In the genomic region with DNA sequence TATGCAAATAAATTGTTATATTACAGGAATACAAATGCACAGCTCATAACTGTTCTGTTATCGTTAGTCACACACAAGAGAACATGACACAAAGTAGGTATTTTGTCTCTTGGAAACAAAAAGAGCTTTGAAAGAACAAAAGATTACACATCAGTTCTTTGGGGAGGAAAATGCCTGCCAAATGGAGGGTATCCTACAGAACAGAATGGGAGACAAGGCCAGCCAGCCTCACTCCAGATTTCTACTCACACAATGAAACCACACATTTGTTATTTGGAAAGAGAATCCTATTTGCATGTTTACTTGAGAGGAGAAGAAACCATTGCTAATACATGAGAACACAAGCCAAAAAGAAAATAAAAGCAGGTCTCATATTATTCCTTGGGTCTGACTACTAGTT, we compare ENCODE assay signal across 26 mouse cellular contexts.
A peak's percentile ranks its signal among the peaks of the same experiment; 100 is the strongest.
DNase-seq lines count a peak whose midpoint lies in the region; ATAC-seq lines count a peak whose summit lies in the region.
"Had no signal": no experiment of that assay in that cellular context is flagged by ENCODE, and none has a peak within 500 bp of the region (broad histone marks: within the 10 kb centered on the region; RNA-seq: fewer than 3 reads in every experiment).

No protein-coding gene starts in this region.

- peaks cover 22% of the 10 kb centered on the region for H3K4me1 ChIP-seq in hindbrain, embryonic 13.5 days (replicated peaks)
- H3K4me1 ChIP-seq: forebrain, embryonic 13.5 days; limb, embryonic 13.5 days; lung, embryonic 15.5 days had no signal

- no peaks in the 10 kb centered on the region for H3K27me3 ChIP-seq in hindbrain, embryonic 13.5 days
- H3K27me3 ChIP-seq: limb, embryonic 13.5 days; lung, embryonic 15.5 days; neural tube, embryonic 12.5 days had no signal

- intact Hi-C loops in gastrocnemius, postnatal 14 days (cut with DNase I; ENCODE audit: low total_unique reads), result no loop called here

- DNase-seq in layer of hippocampus, adult 11-12 months (ENCODE audit: low spot score), result peak; percentile 37
- no peak for DNase-seq in layer of hippocampus, postnatal 25 days (ENCODE audit: extremely low spot score in 1 of 2, low spot score in 1 of 2)
- DNase-seq in testis, postnatal 14 days (ENCODE audit: low spot score), result peak; percentile 19
- no peak for DNase-seq in testis, postnatal 10 days (ENCODE audit: low spot score)
- no peak for DNase-seq in gastrocnemius, postnatal 14 days
- DNase-seq in T-cell, adult 2 months (ENCODE audit: low spot score), result no peak
- DNase-seq in gastrocnemius, postnatal 4 days (ENCODE audit: low spot score in 2 of 2), result no peak
- DNase-seq: adrenal gland, postnatal 36 days; cerebellum, adult 11 months; cerebellum, adult 9-10 months; cerebellum, postnatal 36 days; heart, adult 18-20 months; heart, postnatal 36 days; kidney, adult 11 months; kidney, postnatal 14 days had no signal

- no peak overlapping the region for H3K4me2 ChIP-seq in hindbrain, embryonic 13.5 days
- H3K4me2 ChIP-seq: forebrain, embryonic 13.5 days; heart, embryonic 11.5 days; limb, embryonic 13.5 days; liver, embryonic 11.5 days; lung, embryonic 15.5 days; neural tube, embryonic 12.5 days had no signal

- no peaks in the 10 kb centered on the region for H3K36me3 ChIP-seq in hindbrain, embryonic 13.5 days
- H3K36me3 ChIP-seq: limb, embryonic 13.5 days; lung, embryonic 15.5 days; midbrain, embryonic 10.5 days; neural tube, embryonic 12.5 days had no signal

- WGBS in hindbrain, embryonic 13.5 days, result 28% methylated on average over 1 of the region's 1 CpGs

- H3K4me3 ChIP-seq in hindbrain, embryonic 13.5 days, result no peak overlapping the region
- H3K4me3 ChIP-seq: forebrain, embryonic 13.5 days; left cerebral cortex, adult 2 months; limb, embryonic 13.5 days; lung, embryonic 15.5 days; midbrain, embryonic 10.5 days; myocyte; neural tube, embryonic 12.5 days had no signal

- H3K9me3 ChIP-seq in hindbrain, embryonic 13.5 days, result no peaks in the 10 kb centered on the region
- H3K9me3 ChIP-seq: forebrain, embryonic 13.5 days; limb, embryonic 13.5 days; lung, embryonic 15.5 days; midbrain, embryonic 10.5 days; neural tube, embryonic 12.5 days had no signal

- peak overlapping the region; percentile 52; the same call in 1 of the 2 replicates for H3K27ac ChIP-seq in hindbrain, embryonic 13.5 days
- H3K27ac ChIP-seq: forebrain, embryonic 13.5 days; left cerebral cortex, adult 2 months; limb, embryonic 13.5 days; lung, embryonic 15.5 days; midbrain, embryonic 10.5 days; neural tube, embryonic 12.5 days had no signal

- no peak overlapping the region for H3K9ac ChIP-seq in hindbrain, embryonic 13.5 days
- H3K9ac ChIP-seq: forebrain, embryonic 13.5 days; limb, embryonic 13.5 days; lung, embryonic 15.5 days; neural tube, embryonic 12.5 days had no signal

- ATAC-seq in hindbrain, embryonic 13.5 days (ENCODE audit: low FRiP score), result no peak
- ATAC-seq: forebrain, embryonic 13.5 days; inflammation-experienced regulatory T-cells, adult 6 months had no signal

Comparison
In these comparisons a context has a peak if more than half of its experiments do, and no peak if none do; other contexts are left out.
1. DNase-seq: peak in layer of hippocampus, adult 11-12 months (single experiment) and testis, postnatal 14 days (single experiment); none in layer of hippocampus, postnatal 25 days (0 of 2), testis, postnatal 10 days (single experiment), gastrocnemius, postnatal 14 days (single experiment), T-cell, adult 2 months (single experiment) and gastrocnemius, postnatal 4 days (0 of 2).